Mouse (Mus musculus) adrenal gland, adult 10 weeks (tissue): ENCODE measurements around the gene Gm11034. TPM values are rescaled to one million over a fixed set of nuclear protein-coding genes. Genes with fewer than 3 reads are reported as not detected.

Experiments used
- polyA plus RNA-seq: library from polyadenylated mRNA; stranded (reverse); fragments of 350-450 nt; fragmentation: Illumina TruSeq; extraction: RNeasy Lipid Tissue Mini Kit (QIAGEN cat#74804); gene quantifications from one replicate; pipeline ENCODE4 v1.2.3, GENCODE M21; 2014; ENCODE audit warnings: low read depth, low replicate concordance

Gene Gm11034
- polyA plus RNA-seq = not detected

GRCm38 (mm10) chr8:72213536-72213935, at the start of gene Gm11034:
TSS of gene Gm11034 (minus strand) at chr8:72213636.

DNA sequence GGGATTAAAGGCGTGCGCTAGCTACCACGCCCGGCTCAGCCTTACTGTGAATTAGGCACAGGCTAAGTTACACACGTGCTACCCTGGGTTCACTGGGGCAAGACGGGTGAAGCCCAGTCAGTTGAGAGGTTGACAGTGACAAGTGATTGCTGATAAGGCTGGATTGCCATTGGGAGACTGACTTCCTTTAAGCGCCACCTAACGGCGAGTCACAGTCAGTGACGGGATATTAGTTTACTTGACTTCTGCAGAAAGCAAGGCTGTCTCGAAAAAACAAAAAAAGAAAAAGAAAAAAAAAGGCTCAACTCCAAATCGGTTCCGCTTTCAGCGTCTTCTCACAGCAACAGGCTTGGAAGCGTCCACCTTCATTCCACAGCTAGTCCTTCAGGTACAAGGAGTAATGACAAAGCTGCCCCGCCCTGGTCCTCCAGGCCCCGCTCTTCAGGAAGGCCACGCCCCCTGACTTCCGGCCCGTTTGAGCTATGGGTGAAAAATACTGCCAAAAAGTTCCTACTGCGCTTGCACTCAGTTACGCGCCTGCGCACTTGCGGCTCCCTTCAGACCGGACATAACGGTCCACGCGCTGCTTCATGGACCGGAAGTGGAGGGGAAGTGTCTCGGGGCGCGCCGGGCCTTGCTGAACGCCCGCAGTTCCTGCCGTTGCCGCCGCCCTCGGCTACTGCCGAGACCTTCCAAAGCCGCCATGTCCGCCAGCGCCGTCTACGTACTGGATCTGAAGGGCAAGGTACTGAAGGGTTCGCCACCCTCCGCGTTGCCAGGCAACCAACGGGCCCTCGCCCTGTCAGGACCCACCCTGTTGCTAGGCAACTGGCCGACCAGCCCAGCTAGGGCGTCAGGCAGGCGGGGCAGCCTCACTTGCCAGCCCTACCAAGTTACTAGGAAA, 26.3 kb upstream of the Gm11034 start, which contains the start of gene Ap1m1:
Gene Ap1m1 (plus strand): TSS at position 520 of the 904 bp plus-strand sequence.

GRCm38 (mm10) chr8:72219541-72220363, 6.3 kb upstream of the Gm11034 start, which contains the start of gene Fam32a:
TSS of gene Fam32a (plus strand) at chr8:72219730.

DNA sequence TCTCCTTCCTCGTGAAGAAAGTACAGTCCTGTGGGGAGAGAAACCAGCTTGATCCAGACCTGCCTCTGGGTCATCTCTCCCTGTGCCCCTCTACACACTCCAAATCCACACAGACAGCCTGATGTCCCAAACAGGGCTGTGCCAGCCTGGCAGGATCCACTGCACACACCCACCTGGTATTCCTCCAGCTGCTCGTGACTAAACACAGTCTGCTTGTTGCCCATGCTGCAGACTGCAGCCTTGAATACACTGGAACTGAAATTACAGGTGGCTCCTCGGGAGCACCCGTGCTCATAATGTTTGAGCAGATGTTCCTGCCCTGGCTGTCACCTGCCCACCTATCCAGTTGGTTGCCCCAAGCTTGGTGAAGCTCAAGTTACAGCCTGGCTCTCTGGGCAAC, 685 bp downstream of the Gm11034 start, which contains the start of gene Cib3:
Gene Cib3 (minus strand): TSS at position 87 of the 400 bp plus-strand sequence.

DNA sequence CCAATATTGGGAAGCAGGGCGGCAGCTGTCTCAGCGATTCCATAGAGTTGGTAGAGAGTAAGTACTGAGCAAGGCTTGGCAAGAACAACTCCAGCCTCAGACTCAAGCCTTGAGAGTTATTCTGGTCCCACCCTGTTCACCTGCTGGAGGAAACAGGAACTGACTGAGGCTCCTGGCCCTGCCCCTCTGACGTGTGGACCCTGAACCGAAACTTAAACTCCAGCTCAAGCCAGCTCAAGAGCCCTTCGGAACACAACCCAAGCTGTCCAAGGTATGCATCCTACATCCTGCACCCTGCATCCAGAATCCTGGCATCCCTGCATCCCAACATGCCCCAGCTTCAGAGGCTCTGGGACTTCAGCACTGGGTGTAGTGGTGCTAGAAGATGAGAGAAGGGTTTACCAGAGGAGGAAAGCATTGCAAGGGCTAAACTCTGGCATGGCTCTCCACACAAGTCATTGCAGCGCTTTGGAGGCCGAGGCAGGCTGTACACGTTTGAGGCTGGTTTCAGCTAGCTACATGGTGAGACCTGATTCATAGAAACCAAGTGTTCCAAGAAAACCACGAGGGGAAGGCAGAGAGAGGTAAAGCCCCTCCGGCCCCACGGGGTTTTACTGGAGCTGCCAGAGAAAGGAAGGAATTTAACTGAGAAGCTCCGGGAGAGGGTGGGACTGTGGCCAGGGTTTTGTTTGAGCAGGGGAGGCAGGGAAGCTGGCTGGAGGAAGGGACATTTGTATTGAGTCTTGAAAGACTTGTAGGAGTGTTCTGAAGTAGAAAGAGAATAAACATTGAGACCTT, 23.8 kb downstream of the Gm11034 start, which contains the start of gene Hsh2d:
Gene Hsh2d (plus strand): TSS at position 222 of the 798 bp plus-strand sequence.

Other genes with a start within 250 kb of the Gm11034 start
- not detected for gene Cyp4f18, start 204.0 kb downstream of the Gm11034 start, polyA plus RNA-seq
- not detected for gene Olfr372, start 172.4 kb downstream of the Gm11034 start, polyA plus RNA-seq
- not detected for gene Olfr373, start 130.5 kb downstream of the Gm11034 start, polyA plus RNA-seq
- not detected for gene Olfr374, start 106.6 kb downstream of the Gm11034 start, polyA plus RNA-seq
- 455 TPM for gene Tpm4, start 78.7 kb downstream of the Gm11034 start, polyA plus RNA-seq
- 50.4 TPM for gene Rab8a, start 52.4 kb downstream of the Gm11034 start, polyA plus RNA-seq
- not detected for gene Hsh2d, start 24.0 kb downstream of the Gm11034 start, polyA plus RNA-seq
- gene Cib3, start 799 bp downstream of the Gm11034 start, polyA plus RNA-seq = not detected
- 80.7 TPM for gene Fam32a, start 6.1 kb upstream of the Gm11034 start, polyA plus RNA-seq
- gene Ap1m1, start 26.4 kb upstream of the Gm11034 start, polyA plus RNA-seq = 13.4 TPM
- gene Gm10282, start 91.6 kb upstream of the Gm11034 start, polyA plus RNA-seq = 2.2 TPM
- 16.3 TPM for gene Klf2, start 105.4 kb upstream of the Gm11034 start, polyA plus RNA-seq
- gene Eps15l1, start 207.8 kb upstream of the Gm11034 start, polyA plus RNA-seq = 32.2 TPM
- gene Calr3, start 230.2 kb upstream of the Gm11034 start, polyA plus RNA-seq = 6.9 TPM
- gene 1700030K09Rik, start 230.2 kb upstream of the Gm11034 start, polyA plus RNA-seq = 1.6 TPM